In genomic region chr12:116746401-116746800, GRCm38 (mm10) we compare ENCODE assay signal across 19 mouse cellular contexts.
A peak's percentile ranks its signal among the peaks of the same experiment; 100 is the strongest.
DNase-seq lines count a peak whose midpoint lies in the region; TF ChIP-seq lines count a peak whose summit lies in the region.
"Had no signal": no experiment of that assay in that cellular context is flagged by ENCODE, and none has a peak within 500 bp of the region (broad histone marks: within the 10 kb centered on the region; RNA-seq: fewer than 3 reads in every experiment).

No protein-coding gene starts in this region.

- no peaks in the 10 kb centered on the region for H3K79me2 ChIP-seq in CH12.LX (replicated peaks; ENCODE audit: control insufficient read depth, extremely low read depth, insufficient read depth, poor library complexity, severe bottlenecking)

- no peak overlapping the region for H3K4me3 ChIP-seq in left cerebral cortex, adult 2 months
- no peak overlapping the region for H3K4me3 ChIP-seq in CH12.LX (replicated peaks in 1 of 3; ENCODE audit: low read depth in 2 of 3, low read length in 2 of 3, poor library complexity in 1 of 3)
- H3K4me3 ChIP-seq in lung, adult 2 months (replicated peaks; ENCODE audit: extremely low read depth, low read depth, low read length) = no peak overlapping the region
- H3K4me3 ChIP-seq: embryonic facial prominence, embryonic 10.5 days; forebrain, embryonic 13.5 days; heart, adult 2 months; heart, embryonic 15.5 days; hindbrain, embryonic 10.5 days; hindbrain, embryonic 15.5 days had no signal

- peak; percentile 77 for TF ChIP-seq EP300 in CH12.LX (IDR thresholded peaks at IDR 0.05; ENCODE audit: low read length)

- no peak overlapping the region for H3K4me2 ChIP-seq in CH12.LX (ENCODE audit: insufficient read depth, low read depth, poor library complexity, severe bottlenecking)
- H3K4me2 ChIP-seq: forebrain, embryonic 13.5 days; heart, embryonic 11.5 days; heart, embryonic 15.5 days; hindbrain, embryonic 15.5 days had no signal

- TF ChIP-seq POLR2A in CH12.LX (IDR thresholded peaks at IDR 0.05; ENCODE audit: low read depth, low read length) = no peak
- no peak for TF ChIP-seq POLR2A in brain, embryonic 14.5 days (IDR thresholded peaks at IDR 0.05; ENCODE audit: borderline replicate concordance, extremely low read depth, insufficient read depth, insufficient read length, poor library complexity, severe bottlenecking)
- TF ChIP-seq POLR2A in lung, adult 2 months (IDR thresholded peaks at IDR 0.05; ENCODE audit: borderline replicate concordance, extremely low read depth, low read depth, low read length) = no peak

- no peaks in the 10 kb centered on the region for H3K36me3 ChIP-seq in CH12.LX (replicated peaks in 1 of 2; ENCODE audit: control insufficient read depth in 1 of 2, insufficient read depth in 1 of 2, low read length in 1 of 2)
- H3K36me3 ChIP-seq: embryonic facial prominence, embryonic 10.5 days; heart, embryonic 15.5 days; hindbrain, embryonic 10.5 days; hindbrain, embryonic 15.5 days had no signal

- intact Hi-C loops in heart, postnatal 14 days (cut with DNase I) = no loop called here
- intact Hi-C loops in left cerebral cortex, adult 2 months (cut with DNase I) = loop anchor here (10.0 kb wide), 1 partner anchor 92 kb away; no protein-coding TSS in a partner anchor
- intact Hi-C loops in left cerebral cortex, postnatal 14 days (cut with DNase I) = no loop called here

- no peaks in the 10 kb centered on the region for H3K9me3 ChIP-seq in CH12.LX (replicated peaks; ENCODE audit: low read length)
- H3K9me3 ChIP-seq: embryonic facial prominence, embryonic 10.5 days; forebrain, embryonic 13.5 days; heart, embryonic 15.5 days; hindbrain, embryonic 10.5 days; hindbrain, embryonic 15.5 days had no signal

- in situ Hi-C loops in CH12.LX (cut with MboI; ENCODE audit: low pct_ligation_motif_present, low pct_unique_long_range_greater_than_20kb, low sequenced_read_pairs) = no loop called here

- peaks cover 2 to 13% of the 10 kb centered on the region in 2 experiments; a peak in 1 of 4 replicates for H3K4me1 ChIP-seq in CH12.LX (ENCODE audit: control insufficient read depth in 1 of 2, insufficient read depth in 2 of 2)
- H3K4me1 ChIP-seq in lung, adult 2 months (ENCODE audit: control insufficient read depth, insufficient read depth, low read length) = no peaks in the 10 kb centered on the region
- H3K4me1 ChIP-seq: embryonic facial prominence, embryonic 10.5 days; forebrain, embryonic 13.5 days; heart, embryonic 15.5 days; hindbrain, embryonic 15.5 days had no signal

- 73% methylated on average over 2 of the region's 2 CpGs for WGBS in lung, adult 2 months

- no peak overlapping the region for H3K9ac ChIP-seq in CH12.LX (ENCODE audit: insufficient read depth, low read depth)
- H3K9ac ChIP-seq: forebrain, embryonic 13.5 days; forebrain, postnatal 0 days; heart, embryonic 15.5 days; hindbrain, embryonic 15.5 days had no signal

- TF ChIP-seq CTCF in left cerebral cortex, adult 2 months (IDR thresholded peaks at IDR 0.05) = no peak
- TF ChIP-seq CTCF in CH12.LX (conservative IDR thresholded peaks at IDR 0.05 in 1 of 2, IDR thresholded peaks at IDR 0.05 in 1 of 2; ENCODE audit: low read depth in 2 of 2, low read length in 2 of 2) = no peak
- TF ChIP-seq CTCF in brain, embryonic 14.5 days (IDR thresholded peaks at IDR 0.05; ENCODE audit: borderline replicate concordance, extremely low read depth, insufficient read depth, insufficient read length) = no peak
- TF ChIP-seq CTCF in lung, adult 2 months (IDR thresholded peaks at IDR 0.05; ENCODE audit: insufficient read depth, low read length) = no peak

- H3K27ac ChIP-seq in left cerebral cortex, adult 2 months = peak overlapping the region; percentile 54
- H3K27ac ChIP-seq in CH12.LX (ENCODE audit: insufficient read depth, low read depth) = no peak overlapping the region
- H3K27ac ChIP-seq: embryonic facial prominence, embryonic 10.5 days; forebrain, embryonic 13.5 days; heart, adult 2 months; heart, embryonic 15.5 days; hindbrain, embryonic 10.5 days; hindbrain, embryonic 15.5 days had no signal

- peaks cover 9% of the 10 kb centered on the region for H3K27me3 ChIP-seq in CH12.LX (replicated peaks)
- H3K27me3 ChIP-seq: forebrain, embryonic 13.5 days; heart, embryonic 15.5 days; hindbrain, embryonic 15.5 days had no signal

- TF ChIP-seq RAD21 in CH12.LX (IDR thresholded peaks at IDR 0.05; ENCODE audit: low read depth, low read length) = no peak; the same call in 1 of the 2 replicates

- peak; percentile 28 for DNase-seq in heart, adult 11 months
- no peak for DNase-seq in heart, postnatal 14 days
- peak in 1 of 2 experiments; percentile 22 for DNase-seq in left cerebral cortex, adult 2 months (ENCODE audit: extremely low spot score in 1 of 2, low spot score in 2 of 2)
- no peak for DNase-seq in left cerebral cortex, postnatal 14 days (ENCODE audit: low spot score in 2 of 2)
- peak; percentile 21 for DNase-seq in CH12.LX (ENCODE audit: extremely low read depth)
- DNase-seq in brain, embryonic 14.5 days (ENCODE audit: low read depth) = peak; percentile 5
- DNase-seq in lung, adult 2 months = no peak
- DNase-seq: adrenal gland, postnatal 10 days; cerebellum, adult 18-20 months; cerebellum, adult 9-11 months; forebrain, postnatal 0 days; gastrocnemius, postnatal 36 days; heart, adult 2 months had no signal

- dilution Hi-C loops in CH12.LX (cut with MboI; ENCODE audit: extremely low pct_ligation_motif_present, extremely low pct_unique_long_range_greater_than_20kb, low sequenced_read_pairs) = no loop called here

TF ChIP-seq in CH12.LX, 34 proteins besides CTCF, POLR2A, EP300 and RAD21:
- TF ChIP-seq NRF1 (IDR thresholded peaks at IDR 0.05; ENCODE audit: low read depth, low read length) = no peak
- 0 out of 2 replicates have a peak, but pooled peaks have one; percentile 27 for TF ChIP-seq ETS1 (conservative IDR thresholded peaks at IDR 0.05; ENCODE audit: low read depth, low read length)
- TF ChIP-seq RCOR1 (conservative IDR thresholded peaks at IDR 0.05; ENCODE audit: low read depth, low read length) = peak; percentile 46; the same call in 1 of the 2 replicates
- TF ChIP-seq BHLHE40 (IDR thresholded peaks at IDR 0.05; ENCODE audit: low read depth, low read length) = 0 out of 2 replicates have a peak, but pooled peaks have one; percentile 13
- no peak for TF ChIP-seq MEF2A (IDR thresholded peaks at IDR 0.05; ENCODE audit: borderline replicate concordance, low read depth, low read length)
- no peak for TF ChIP-seq PAX5 (IDR thresholded peaks at IDR 0.05; ENCODE audit: low read length)
- TF ChIP-seq CHD2 (IDR thresholded peaks at IDR 0.05; ENCODE audit: low read length) = 0 out of 2 replicates have a peak, but pooled peaks have one; percentile 31
- TF ChIP-seq ZMIZ1 (IDR thresholded peaks at IDR 0.05; ENCODE audit: low read depth, low read length) = no peak
- TF ChIP-seq JUN (IDR thresholded peaks at IDR 0.05; ENCODE audit: insufficient read depth, low read depth, low read length) = peak; percentile 46
- no peak for TF ChIP-seq CHD1 (IDR thresholded peaks at IDR 0.05; ENCODE audit: low read depth, low read length)
- no peak for TF ChIP-seq NELFE (IDR thresholded peaks at IDR 0.05; ENCODE audit: low read depth, low read length)
- TF ChIP-seq USF1 (IDR thresholded peaks at IDR 0.05; ENCODE audit: low read depth, low read length) = no peak
- no peak for TF ChIP-seq MYC (IDR thresholded peaks at IDR 0.05; ENCODE audit: low read depth, low read length)
- peak; percentile 37; the same call in 1 of the 2 replicates for TF ChIP-seq ELF1 (IDR thresholded peaks at IDR 0.05; ENCODE audit: low read depth, low read length)
- TF ChIP-seq KAT2A (IDR thresholded peaks at IDR 0.05; ENCODE audit: insufficient replicate concordance, low read length) = no peak
- peak; percentile 85 for TF ChIP-seq IRF4 (IDR thresholded peaks at IDR 0.05; ENCODE audit: low read depth, low read length)
- peak; percentile 64 for TF ChIP-seq TCF12 (IDR thresholded peaks at IDR 0.05; ENCODE audit: low read depth, low read length)
- no peak for TF ChIP-seq MAZ (IDR thresholded peaks at IDR 0.05; ENCODE audit: low read depth, low read length)
- TF ChIP-seq ZKSCAN1 (IDR thresholded peaks at IDR 0.05; ENCODE audit: borderline replicate concordance, low read depth, low read length) = no peak
- TF ChIP-seq JUND (conservative IDR thresholded peaks at IDR 0.05; ENCODE audit: low read depth, low read length) = peak; percentile 77

Comparison
In these comparisons a context has a peak if more than half of its experiments do, and no peak if none do; other contexts are left out.
1. DNase-seq: peak in heart, adult 11 months (single experiment), CH12.LX (single experiment) and brain, embryonic 14.5 days (single experiment); none in heart, postnatal 14 days (0 of 2), left cerebral cortex, postnatal 14 days (0 of 2) and lung, adult 2 months (single experiment).